Mouse (Mus musculus): ENCODE measurements around the gene Cdk14.

Gene Cdk14

DNA sequence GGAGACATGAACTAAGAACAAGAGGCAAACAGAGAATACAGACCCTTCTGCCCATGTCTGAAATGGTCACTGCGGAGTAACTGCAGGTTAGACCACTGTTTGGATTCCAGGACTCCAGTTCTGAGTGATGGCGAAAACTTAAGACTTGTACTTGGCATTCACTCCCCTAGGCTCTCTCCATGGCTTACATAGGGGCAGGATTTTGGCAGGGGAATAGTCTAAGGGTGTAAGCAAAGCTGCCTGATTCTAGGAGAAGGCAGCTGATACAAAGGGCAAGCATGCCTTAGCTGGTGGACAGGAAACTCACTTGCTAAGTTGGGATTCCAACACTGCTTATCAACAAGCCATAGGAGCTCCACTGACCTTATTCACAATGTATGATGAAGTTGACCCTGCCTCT lies 521.9 kb downstream of the Cdk14 start:
- DNase-seq (ENCODE audit: low read depth, low spot score) = no peak

DNA sequence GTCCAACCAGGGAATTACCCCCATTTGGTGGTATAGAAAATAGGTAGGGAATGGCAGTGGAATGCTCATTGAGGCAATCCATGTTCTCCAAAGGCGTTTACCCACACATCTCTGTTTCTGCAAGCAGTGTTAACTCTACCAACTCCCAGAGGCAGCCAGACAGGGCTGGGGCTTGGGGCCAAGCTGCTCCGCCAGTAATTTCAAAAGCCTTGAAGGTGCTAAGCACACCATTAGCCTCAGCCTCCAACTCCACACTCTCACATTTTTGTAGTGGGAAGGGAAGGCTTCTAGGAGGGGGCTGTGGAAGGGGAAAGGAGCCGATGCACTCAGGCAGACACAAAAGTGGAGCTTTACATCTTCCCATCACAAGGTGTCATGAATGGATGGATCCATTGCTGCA lies 525.1 kb downstream of the Cdk14 start:
- DNase-seq (ENCODE audit: low read depth, low spot score) = no peak

DNA sequence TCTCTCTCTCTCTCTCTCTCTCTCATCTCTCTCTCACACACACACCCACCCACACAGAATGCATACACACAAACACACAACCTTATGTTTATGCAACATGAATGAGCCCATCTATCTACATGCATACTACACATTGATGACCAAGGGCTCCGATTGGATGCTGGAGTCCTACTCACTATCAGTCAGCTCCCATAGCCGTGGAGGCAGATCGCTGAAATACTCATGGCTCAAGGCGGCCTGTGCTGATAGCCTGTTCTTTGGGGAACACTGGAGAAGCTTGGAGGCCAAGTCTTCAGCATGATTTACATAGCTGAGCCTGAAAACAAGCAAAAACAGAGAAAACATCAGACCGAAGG lies 526.3 kb downstream of the Cdk14 start:
- no peak for DNase-seq (ENCODE audit: low read depth, low spot score)

DNA sequence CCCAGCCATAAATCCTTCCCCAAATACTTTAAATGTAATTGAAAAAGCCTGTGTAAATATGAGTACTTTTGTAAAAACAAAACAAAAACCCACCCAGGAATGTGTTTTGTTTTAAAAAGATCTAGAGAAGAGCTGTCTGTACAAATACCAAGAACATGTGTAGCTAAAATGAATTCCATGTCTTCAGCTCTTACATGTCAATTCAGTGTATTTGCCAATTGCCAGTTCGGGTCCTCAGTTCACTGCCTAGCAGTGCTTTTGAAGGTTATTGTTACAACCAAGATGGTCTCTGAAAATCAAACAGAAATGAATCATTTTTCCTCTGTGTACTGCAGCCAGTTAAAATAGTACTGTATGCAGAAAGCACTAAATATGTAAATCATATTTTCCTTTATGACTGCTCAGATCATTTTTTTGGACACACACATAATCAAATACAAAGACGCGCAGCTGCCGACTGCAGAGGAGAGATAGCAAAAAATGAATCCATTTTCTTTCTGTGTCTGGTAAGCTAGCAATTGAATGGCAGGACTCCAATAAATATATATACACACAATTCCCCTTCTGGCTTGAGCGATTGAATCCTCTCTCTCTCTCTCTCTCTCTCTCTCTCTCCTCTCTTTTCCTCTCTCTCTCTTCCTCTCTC lies 526.8 kb downstream of the Cdk14 start:
- DNase-seq (ENCODE audit: low read depth, low spot score) = peak; percentile 18

DNA sequence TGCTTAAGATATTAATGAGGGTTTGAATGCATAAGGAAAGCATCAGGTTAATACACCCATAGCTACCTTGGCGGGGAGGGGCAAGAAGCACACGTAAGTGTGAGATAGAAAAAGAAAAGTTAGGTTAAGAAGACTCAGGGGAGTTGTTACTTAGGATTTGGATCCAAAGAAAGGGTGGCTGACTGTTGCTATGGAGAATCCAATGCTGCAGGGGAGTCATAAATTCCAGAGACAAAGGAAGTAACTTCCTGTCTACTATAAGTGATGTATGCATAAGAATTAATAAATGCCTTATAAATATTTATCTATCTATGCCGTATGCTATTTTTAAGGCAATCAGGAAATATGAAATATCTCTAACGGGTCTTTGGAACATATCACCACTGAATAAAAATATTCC lies 527.4 kb downstream of the Cdk14 start:
- DNase-seq (ENCODE audit: low read depth, low spot score) = no peak

DNA sequence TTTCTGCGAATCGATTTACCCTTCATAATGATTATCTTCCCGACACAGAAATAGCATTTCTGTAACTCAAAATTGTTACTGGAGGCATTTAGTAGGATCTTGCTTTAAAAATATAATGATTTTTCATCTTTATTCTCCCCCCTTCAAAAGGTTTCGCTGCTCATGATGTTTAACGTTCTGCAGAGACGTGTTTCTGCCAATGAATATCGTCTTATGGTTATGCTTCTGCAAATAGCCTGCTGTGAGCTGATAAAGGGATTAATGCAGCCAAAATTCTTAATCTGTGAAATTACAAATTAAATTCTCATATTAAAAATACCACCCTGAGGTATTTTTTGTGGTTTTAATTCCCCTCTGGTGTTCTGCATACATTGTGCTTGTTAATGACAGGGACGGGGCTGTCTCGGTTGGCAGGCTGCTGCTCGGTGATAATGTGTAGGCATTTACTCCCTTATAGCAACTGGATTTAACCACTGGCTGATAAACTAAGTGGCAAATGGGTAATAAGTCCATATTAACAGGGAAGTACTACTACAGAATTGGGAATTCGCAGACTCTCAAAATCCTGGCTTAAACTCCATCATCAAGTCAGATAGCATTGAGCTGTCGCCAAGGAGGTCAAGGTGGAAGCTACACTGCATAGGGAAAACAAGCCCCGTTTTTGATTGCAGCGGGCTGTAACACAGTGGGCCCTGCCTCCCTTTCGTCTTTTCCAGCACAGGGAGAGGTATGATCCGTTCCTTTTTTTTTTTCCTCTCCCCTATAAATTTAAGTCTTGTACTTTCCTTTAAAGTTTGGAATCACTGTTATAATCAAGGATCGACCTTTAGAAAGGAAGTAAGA lies 528.0 kb downstream of the Cdk14 start:
- DNase-seq (ENCODE audit: low read depth, low spot score) = no peak

DNA sequence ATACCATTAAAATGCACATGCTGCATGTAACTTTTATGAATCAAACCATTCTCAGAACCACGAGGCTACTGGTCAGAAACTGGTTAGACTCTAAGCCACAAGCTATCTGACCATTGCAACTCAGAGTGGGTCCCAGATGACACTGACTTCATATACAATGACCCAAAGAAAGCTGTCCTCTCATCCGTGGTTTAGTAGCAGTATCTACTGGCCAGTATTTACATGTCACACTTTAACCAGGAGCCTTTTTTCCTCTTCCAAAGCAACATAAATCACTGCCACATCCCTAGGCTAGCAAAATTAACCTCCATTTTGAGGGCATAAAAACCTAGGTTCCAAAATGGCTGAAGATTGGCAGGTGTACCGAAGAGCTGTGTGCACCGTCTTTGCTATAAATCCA lies 533.0 kb downstream of the Cdk14 start:
- DNase-seq (ENCODE audit: low read depth, low spot score) = no peak

DNA sequence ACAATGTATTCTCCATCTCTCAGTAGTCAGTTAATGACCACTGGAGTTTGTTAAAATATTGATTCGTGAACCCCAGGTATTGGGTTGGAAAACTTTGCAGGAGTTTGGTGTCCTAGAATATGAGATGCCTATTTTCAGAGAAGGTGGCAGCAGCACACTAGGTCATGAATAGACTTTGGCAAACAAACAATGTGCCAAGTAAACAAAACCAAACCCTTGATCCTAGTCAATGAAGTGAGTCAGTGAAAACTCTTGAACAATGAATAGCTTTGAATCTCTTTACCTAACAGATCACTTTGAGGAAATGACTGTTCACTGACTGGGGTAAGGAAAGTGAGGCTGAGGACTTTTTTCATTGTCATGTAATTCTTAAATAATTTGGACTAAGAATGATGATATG lies 537.3 kb downstream of the Cdk14 start:
- no peak for DNase-seq (ENCODE audit: low read depth, low spot score)

DNA sequence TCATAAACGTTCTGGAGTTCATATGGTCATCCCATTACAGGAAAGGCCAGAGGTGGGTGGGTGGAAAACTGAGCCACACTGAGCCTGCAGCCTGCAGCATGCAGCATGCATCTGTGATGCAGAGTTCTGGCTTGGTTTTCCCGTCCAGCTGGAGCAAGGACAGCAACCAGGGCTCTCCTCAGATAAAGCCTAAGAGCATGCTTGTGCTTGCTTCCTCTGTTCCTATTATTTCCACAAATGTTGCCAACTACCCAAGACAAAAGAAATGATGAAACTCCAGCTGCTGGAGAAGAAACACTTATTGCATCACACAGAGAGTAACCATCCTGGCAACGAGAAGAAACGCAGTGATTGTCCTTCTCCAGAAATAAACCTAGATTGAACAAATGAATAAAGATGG lies 539.8 kb downstream of the Cdk14 start:
- DNase-seq (ENCODE audit: low read depth, low spot score) = peak; percentile 47

DNA sequence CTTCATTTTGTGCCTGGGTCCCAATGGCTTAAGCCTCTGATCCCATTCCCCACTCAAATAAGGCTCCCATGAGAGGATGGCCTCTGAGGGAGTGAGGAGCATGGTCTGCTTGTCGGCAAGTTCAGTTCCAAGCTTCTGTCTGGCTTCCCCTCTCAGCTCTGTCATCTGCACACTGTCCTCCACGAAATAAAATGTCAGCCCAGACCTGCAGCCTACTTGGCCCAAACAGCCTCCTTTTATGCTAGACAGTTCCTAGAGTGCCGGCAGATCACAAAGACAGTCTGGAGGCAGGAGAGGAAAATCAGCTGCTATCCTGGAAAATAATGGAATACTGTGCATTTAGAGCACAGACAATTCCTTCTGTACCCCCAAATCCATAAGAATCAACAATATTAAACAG lies 541.2 kb downstream of the Cdk14 start:
- no peak for DNase-seq (ENCODE audit: low read depth, low spot score)

DNA sequence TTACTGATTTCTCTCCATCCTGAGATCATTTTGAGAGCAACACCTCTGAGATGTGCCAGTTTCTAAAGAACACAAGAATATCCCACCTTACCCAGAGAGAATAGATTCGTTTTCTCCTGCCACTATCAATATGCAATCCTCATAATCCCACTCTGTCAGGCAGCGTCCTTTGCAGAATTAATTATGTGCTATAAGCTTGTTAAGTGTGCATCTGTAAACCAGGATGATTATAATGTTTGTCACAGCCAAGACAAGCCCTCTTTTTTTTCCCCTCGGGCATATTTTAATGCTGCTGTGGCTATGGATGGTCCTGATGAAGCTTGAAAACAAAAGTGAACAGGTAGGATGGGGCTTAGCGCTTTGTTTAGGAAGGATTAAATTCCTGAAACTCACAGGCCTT lies 542.5 kb downstream of the Cdk14 start:
- DNase-seq (ENCODE audit: low read depth, low spot score) = no peak

DNA sequence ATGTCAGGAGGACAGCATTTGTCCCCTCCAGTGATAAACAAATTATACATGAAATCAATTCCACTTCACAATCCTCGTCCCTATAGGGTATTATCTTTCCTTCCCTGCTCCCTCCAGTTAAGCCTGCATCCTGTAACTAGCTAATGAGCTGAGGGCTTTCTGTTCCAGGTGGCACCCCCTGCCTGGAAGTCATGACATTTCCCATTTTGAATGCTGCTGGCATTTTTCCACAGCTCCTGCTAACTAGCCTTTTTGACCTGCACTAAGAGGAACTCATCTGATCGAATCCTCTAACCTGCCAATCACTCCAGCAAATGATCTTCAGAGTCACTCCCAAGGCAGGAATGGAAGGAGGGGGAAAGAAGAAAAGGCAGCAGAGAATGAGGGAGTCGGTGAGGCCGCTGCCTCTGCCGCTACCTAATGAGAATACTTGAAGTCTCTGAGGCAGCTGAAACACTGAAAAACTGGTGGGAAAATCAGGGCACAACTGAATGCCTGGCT lies 542.9 kb downstream of the Cdk14 start:
- no peak for DNase-seq (ENCODE audit: low read depth, low spot score)

DNA sequence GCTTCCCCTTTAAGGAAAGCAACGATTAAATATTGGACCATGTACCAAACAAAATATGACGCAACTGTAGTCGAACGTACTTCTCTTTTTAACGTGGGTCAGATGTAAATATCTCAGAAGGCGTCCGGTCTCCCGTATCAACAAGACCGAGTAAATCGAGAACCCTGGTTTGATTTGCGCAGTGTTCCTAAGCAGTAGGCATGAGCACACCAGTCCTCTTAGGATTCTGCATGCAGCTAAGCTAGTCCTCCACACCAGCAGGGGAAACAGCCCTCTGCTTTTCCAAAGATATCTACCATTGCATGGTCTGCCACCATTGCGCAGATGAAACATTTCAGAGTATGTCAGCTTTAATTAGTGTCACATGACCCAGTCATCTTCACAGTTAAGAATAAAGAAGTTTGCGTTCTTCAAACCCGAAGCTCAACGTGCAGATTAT lies 543.4 kb downstream of the Cdk14 start:
- DNase-seq (ENCODE audit: low read depth, low spot score) = no peak

DNA sequence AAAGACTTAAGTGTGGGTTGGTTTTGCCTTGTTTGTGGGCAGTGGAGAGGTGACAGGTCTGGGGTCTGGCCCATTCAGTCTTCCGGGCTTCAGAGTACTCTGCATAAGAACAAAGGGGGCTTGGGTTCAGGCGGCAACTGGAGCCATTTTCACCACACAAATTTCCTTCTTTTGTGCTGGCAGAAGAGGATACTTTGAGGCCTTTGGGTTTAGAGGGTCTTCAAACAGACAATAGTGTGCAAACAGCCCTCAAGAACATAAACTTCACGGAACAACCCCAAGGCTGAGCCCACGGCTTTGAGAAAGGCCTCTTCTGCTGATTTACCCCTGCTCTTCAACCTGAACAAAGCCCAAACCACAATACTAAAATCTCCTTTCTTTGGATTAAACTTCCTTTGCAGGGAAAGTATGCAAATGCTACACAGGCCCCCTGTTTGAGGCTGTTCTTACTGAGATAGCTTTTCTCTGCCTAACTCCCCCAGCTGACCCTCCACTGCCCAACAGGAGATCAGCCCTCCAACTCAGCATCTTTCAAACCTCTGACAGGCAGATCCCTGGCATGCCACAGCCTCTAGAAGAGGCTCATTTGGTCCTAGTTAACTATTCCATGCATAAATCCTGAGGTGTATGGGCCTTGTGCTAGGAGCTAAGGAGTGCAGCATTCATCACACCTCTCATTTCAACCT lies 549.9 kb downstream of the Cdk14 start:
- DNase-seq (ENCODE audit: low read depth, low spot score) = no peak

DNA sequence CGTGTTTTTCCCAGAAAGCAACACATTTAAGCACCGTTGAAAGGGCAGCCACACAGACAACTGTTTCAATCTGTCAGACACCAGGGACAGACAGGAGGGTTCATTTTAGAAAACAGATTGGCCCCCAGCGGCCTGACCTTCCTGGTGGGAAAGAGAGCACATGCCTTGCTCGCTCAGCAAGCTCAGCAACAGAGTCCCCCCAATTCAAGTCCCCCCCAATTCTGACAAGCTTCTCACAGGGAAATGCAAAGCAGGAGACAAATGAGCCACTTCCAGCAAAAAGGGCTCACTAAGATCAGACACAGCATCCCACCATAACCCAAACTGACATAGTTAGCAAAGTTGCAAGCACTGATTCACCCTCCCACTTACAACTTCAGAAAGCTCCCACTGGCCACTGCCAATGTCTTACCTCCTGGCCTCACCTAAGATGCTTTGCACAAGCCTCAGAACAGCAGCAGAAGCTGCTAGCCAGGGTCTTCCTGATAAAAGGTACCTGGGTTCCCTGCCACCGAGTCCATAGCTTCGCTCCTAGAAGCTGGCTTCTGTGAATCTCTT lies 551.5 kb downstream of the Cdk14 start:
- no peak for DNase-seq (ENCODE audit: low read depth, low spot score)

DNA sequence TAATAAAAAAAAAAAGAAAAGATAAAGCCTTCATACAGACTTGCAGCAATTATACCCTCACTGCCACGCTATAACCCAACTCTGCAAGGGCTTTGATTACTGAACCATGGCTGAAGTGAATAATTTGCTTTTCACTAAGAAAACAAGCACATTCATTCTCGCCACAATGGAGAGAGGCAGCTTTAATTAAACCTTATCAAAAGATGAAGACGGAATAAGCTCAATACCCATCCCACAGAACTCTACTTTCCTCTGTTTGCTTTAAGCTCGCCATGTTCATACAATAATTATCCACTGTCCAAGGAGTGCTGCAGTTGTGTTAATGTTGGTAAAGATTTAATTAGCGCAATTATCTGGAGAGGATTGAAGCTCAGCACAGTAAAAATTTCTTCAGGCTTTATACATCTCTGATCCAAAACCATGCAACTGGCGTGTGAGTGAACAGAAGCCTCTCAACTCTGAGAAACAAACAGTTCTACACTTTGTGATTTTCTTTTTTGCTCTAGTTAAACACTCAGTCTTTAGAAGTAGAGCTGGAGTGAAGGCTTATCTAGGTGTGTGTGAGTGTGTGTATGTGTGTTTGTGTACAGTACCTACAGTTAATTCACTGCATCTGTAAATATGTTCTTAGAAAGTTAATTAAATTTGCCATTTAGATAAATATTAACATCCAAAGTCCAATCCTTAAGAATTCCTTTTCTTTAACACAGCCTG lies 552.1 kb downstream of the Cdk14 start:
- no peak for DNase-seq (ENCODE audit: low read depth, low spot score)

DNA sequence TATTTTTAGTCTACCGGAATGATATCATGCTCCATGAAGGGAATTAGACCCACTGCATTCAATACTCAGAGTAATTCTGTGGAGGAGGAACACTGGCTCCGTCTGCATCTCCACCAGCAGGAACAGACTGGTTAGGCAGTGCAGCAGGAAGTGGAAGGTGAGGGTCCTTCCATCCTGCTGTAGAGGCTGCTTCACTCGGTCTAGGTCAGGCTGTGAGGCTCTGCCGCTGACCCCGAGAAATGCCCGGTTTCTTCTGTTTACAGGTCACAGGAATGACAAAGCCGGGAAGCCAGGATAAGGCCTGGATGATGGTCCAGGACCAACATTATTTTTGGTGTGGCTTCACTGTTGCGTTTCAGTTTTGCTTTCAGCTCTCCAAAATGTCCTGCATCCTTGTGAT lies 553.2 kb downstream of the Cdk14 start:
- no peak for DNase-seq (ENCODE audit: low read depth, low spot score)

DNA sequence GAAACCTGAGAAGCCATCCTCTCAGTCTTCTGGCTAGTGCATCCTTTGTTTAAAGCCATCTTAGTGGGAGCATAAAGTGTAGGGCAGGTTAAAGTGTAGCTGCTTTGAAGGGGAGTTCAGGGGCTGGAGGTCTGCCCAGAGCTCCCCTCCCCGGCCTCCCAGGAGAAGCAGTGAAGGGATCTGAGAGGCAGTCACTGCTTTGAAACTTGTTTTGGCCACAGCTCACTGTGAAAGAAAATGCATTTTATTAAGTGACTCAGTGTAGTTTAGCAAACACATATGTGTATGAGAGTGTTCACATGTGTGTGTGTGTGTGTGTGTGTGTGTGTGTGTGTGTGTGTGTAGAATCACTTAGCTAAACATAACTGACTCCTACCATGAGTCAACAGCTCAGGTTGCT lies 554.0 kb downstream of the Cdk14 start:
- no peak for DNase-seq (ENCODE audit: low read depth, low spot score)

DNA sequence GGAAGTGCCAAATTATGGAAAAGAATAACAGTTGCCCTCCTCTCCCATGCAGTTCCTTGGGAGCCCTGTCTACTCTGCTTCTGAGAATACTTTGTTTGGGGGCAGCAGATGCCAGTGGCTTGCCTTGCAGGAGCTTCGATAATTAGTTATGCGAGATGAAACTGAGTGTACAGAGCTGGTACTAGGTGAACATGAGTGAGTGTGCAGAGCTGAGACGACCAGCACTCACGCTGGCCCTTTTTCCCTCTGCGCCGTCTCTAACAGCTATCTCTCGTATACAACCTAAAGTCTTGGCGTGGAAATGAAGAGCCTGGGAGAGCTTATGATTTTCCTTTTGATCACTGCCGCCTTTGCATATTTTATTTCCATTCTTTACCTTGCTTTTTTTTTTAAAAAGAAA lies 558.5 kb downstream of the Cdk14 start:
- DNase-seq (ENCODE audit: low read depth, low spot score) = no peak

DNA sequence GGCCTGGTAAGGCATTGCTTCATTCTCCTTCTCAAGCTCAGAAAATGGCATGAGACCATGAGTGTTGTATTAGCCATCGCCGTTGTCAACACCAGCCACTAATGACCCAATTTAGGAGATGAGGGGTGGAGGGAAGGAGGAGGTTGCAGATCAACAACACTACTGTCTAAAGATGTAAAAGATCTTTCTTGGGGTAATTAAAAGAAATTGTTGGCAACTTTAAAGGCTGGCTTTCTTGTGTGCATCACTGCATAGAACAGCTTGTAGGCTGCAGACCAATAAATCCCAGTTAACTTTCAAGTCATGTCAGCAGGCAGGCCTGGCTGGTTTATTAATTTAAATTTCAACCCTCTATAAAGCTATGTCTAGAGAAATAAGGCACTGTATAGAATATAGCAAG lies 559.0 kb downstream of the Cdk14 start:
- no peak for DNase-seq (ENCODE audit: low read depth, low spot score)

DNA sequence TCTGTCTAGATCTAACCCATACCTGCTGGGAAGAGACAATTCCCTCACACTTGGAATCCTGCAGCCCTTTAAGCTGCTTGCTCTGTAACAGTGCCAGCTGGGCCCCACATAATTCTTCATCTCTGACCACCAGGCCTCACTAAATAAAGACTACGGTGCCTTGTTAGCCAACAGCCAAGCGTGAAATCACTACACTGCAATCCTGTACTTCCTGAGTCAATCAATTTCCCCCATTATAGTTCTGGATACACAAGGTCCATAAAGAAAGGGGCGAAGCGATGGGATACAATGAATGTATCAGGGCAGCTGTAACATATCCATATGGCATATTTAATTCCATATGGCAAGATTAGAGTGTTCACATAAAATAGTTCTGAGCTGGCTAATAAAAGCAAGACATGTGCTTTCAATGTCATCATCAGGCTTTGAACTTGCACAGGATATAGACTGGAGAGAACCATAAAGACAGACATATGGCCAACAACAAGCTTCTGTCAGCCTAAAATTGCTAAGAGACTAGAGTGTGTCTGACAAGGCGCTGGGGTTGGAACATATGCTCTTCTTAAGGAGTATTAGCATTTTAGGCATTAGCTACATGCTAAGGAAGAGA lies 562.0 kb downstream of the Cdk14 start:
- DNase-seq (ENCODE audit: low read depth, low spot score) = no peak

Measured in 3T3-L1 (cell line).